Mouse (Mus musculus): ENCODE data around the gene Cdkn2aip. TPM values are rescaled to one million over a fixed set of nuclear protein-coding genes. Genes with fewer than 3 reads are reported as not detected.
A peak's percentile ranks its signal among the peaks of the same experiment; 100 is the strongest.

Cdkn2aip gene
- polyA plus RNA-seq (2015; fragmentation: Nextera tagmentation; extraction: Ambion mirVana), result 36.1 and 36.5 TPM in 2 replicates

- peak; percentile 97 for DNase-seq (ENCODE audit: low spot score)
These were observed at the start of gene Cdkn2aip for GRCm38 (mm10) chr8:47713761-47714745. TSS of gene Cdkn2aip (minus strand) at chr8:47713932.

- DNase-seq (ENCODE audit: low spot score), result no peak
These were observed 49.5 kb upstream of the Cdkn2aip start for GRCm38 (mm10) chr8:47763194-47763593.

- DNase-seq (ENCODE audit: low spot score), result no peak
These were observed 47.0 kb upstream of the Cdkn2aip start for GRCm38 (mm10) chr8:47760685-47761084.

DNA sequence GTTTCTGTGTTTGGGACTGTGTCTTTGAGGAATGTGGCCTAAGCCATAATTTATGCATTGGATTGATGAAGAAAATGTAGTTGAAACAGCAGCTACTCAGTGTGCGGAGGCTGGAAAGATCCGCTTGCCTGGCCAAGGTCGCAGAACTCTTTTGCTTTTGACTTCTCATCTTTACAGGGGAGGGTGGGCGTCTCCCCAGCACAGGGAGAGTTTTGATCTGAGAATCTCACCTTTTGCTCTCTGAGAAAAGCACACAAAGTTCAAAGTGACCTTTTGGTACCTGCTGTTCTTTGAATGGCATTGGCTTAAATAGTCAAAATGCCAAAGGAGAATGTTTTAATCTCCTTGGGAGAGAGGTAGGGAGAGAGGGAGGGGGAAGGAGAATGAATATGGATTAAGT is 46.5 kb upstream of the Cdkn2aip start:
- no peak for DNase-seq (ENCODE audit: low spot score)

DNA sequence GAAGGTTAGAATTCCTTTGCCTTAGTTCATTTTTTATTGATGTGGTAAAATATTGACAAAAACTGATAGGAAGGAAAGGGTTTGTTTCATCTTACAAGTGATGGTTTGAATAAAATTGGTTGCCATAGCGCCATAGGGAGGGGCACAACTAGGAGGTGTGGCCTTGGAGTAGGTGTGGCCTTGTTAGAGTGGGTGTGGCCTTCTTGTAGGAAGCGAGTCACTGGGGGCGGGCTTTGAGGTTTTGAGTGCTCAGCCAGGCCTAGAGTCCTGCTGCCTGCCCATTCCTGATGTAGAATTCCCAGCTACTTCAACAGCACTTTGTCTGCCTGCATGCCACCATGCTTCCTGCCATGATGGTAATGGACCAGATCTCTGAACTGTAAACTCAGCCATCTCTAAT is 39.4 kb upstream of the Cdkn2aip start:
- no peak for DNase-seq (ENCODE audit: low spot score)

DNA sequence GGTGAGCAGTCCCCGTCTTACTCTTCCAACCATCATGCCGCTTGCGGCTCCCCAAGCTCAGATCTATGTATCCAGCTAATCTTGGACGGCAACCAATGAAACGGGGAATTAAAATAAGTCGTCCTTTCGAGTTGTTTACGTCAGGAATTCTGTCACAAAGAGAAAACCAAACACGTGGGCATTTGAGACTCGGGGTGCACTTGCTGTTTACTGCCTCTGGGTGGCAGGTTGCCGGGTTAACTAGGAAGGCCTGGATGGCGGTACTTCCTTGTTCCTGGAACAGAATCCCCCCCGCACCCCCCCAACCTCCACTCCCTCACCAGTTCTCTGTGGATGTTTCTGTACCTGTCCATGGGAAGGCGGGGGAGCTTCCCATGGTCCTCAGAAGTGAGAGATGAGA is 36.4 kb upstream of the Cdkn2aip start:
- DNase-seq (ENCODE audit: low spot score), result no peak

DNA sequence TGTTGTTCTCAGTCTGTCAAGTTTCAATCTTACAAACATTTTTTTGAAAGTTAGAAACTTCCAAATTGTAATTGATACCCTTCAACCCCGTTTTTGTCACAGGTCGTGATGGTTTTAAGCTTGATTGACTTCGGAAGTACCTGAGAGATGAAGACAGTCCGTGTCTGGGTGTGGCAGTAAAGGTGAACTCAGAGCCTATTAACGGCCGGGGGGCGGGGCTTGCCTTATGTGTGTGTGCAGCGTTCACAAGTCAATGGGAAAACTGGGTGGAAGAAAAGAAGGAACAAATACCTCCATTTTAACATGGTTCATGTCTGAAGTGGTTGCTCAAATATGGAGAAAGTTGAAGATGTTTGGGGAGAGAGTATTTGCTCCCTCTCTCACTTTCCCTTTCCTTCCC is 35.8 kb upstream of the Cdkn2aip start:
- no peak for DNase-seq (ENCODE audit: low spot score)

GRCm38 (mm10) chr8:47746304-47746703 is 32.6 kb upstream of the Cdkn2aip start:
- DNase-seq (ENCODE audit: low spot score), result no peak

DNA sequence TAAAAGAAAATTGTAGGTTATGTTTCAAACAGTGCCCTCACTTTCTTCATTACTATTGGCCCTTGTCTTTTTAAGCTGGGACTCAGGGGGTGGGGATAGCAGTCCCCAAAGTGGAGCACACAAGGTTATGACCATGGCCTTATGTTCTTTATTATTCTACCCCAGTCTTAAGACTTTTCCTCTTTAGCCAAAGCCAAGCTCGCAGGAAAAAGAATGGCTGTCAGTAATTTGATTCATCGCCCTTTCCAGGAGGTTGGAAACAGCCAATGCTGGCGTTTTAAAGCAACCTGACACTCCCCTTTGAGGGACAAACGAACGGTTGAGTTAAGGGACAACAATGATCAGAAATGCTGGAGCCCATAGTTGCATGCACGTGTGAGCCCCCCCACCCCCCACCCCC is 32.1 kb upstream of the Cdkn2aip start:
- DNase-seq (ENCODE audit: low spot score), result no peak

- DNase-seq (ENCODE audit: low spot score), result no peak
These were observed 31.1 kb upstream of the Cdkn2aip start for GRCm38 (mm10) chr8:47744803-47745202.

- peak; percentile 40 for DNase-seq (ENCODE audit: low spot score)
These were observed 29.7 kb upstream of the Cdkn2aip start for GRCm38 (mm10) chr8:47743419-47743818.

GRCm38 (mm10) chr8:47742992-47743391 is 29.3 kb upstream of the Cdkn2aip start:
- no peak for DNase-seq (ENCODE audit: low spot score)

- DNase-seq (ENCODE audit: low spot score), result no peak
These were observed 28.6 kb upstream of the Cdkn2aip start for GRCm38 (mm10) chr8:47742372-47742771.

DNA sequence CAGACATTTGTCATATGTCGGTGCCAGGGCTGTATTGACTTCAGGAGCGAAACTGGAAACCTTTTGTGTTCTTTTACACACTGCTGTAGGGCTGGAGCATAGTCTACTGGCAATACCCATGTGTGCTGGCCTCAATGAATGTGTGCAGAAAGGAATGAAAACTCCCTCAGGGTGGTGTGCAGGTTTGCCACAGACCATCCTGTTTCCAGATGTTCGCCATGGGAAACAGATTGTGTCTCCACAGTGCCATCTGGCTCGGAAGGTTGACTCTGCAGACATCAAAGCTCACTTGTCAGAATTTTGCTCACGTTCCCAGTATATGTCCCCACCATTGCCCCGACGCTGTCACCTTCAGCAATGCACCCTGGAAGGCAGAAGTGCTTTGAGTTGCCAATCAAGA is 23.4 kb upstream of the Cdkn2aip start:
- DNase-seq (ENCODE audit: low spot score), result no peak

- no peak for DNase-seq (ENCODE audit: low spot score)
These were observed 15.6 kb upstream of the Cdkn2aip start for GRCm38 (mm10) chr8:47729324-47729723.

- no peak for DNase-seq (ENCODE audit: low spot score)
These were observed 13.2 kb upstream of the Cdkn2aip start for GRCm38 (mm10) chr8:47726945-47727344.

- no peak for DNase-seq (ENCODE audit: low spot score)
These were observed 7.9 kb upstream of the Cdkn2aip start for GRCm38 (mm10) chr8:47721609-47722008.

- no peak for DNase-seq (ENCODE audit: low spot score)
These were observed 4.9 kb upstream of the Cdkn2aip start for GRCm38 (mm10) chr8:47718641-47719040.

DNA sequence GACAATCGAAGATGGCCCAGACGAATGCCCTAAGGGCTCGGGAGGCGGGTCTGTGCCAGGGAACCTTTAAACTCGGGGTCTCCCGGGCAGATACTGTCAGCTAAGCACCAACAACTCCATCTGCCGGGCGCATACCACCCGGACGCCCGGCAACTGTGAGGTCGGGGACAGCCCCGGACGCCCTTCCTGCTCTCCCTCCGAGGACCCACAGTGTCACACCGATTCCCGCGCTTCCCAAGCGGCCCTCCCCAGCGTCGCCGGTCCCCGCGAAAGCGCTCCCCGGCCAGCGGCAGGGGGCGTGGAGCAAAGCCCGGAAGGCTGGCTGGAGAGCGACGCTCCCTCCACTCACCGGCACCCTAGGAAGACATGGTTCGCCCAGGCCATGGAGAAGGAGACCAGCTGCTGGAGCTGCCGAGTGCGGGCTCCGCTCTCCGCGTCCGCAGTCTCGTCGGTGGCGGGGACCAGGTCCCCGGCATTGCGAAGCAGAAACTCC is 515 bp downstream of the Cdkn2aip start:
- DNase-seq (ENCODE audit: low spot score), result peak; percentile 45

- no peak for DNase-seq (ENCODE audit: low spot score)
These were observed 5.6 kb downstream of the Cdkn2aip start for GRCm38 (mm10) chr8:47708106-47708505.

- no peak for DNase-seq (ENCODE audit: low spot score)
These were observed 7.0 kb downstream of the Cdkn2aip start for GRCm38 (mm10) chr8:47706746-47707145.

- DNase-seq (ENCODE audit: low spot score), result no peak
These were observed 11.4 kb downstream of the Cdkn2aip start for GRCm38 (mm10) chr8:47702333-47702732.

GRCm38 (mm10) chr8:47697696-47698095 is 16.0 kb downstream of the Cdkn2aip start:
- no peak for DNase-seq (ENCODE audit: low spot score)

All from thymus, postnatal 0 days (tissue).